Mouse (Mus musculus) gastrocnemius, postnatal 36 days (tissue): ENCODE results near the gene Fgl2. TPM values are rescaled to one million over a fixed set of nuclear protein-coding genes. Genes with fewer than 3 reads are reported as not detected.
"Not testable (repeated sequence)": the region's sequence is repeated elsewhere in the genome, so short reads cannot be mapped to it uniquely, and the experiment has no call there.

Experiments used
- DNase-seq, 2 experiments: peaks; one replicate each; pipeline ENCODE4 v3.0.0; 2022
- intact Hi-C: fragments of 180-260 bp; cut with DNase I; formaldehyde crosslinking; loops from one replicate; pipeline ENCODE4 v1.15.1; 2025
- long read RNA-seq, 2 experiments: library from polyadenylated mRNA; stranded (forward); transcript quantifications; one replicate each; pipeline ENCODE4 v2.0.0; 2021
- total RNA-seq, 2 experiments: library from RNA; stranded (reverse); gene quantifications; 2 replicates each; pipeline ENCODE4 v1.2.3; 2021

The Fgl2 gene
- 1 to 10 TPM; 4.5 to 9.9 TPM for total RNA-seq
- long read RNA-seq, experiment 1, transcript Fgl2-201 (2 exons, 3,788 nt): major isoform, 6 of 8 reads
- long read RNA-seq, experiment 1, partial matches to known transcripts: 0 of 8 reads
- long read RNA-seq, experiment 1, other reads (novel, unspliced or antisense): 2 of 8 reads
- long read RNA-seq, experiment 2, partial matches to known transcripts: 0 of 3 reads
- long read RNA-seq, experiment 2, other reads (novel, unspliced or antisense): 1 of 3 reads

- DNase-seq: peak; percentile 53 to 59
- intact Hi-C loops: loop anchor here (5.0 kb wide), 1 partner anchor 40 kb away; no protein-coding TSS in a partner anchor
Observed at GRCm38 (mm10) chr5:21372493-21373179, at the start of gene Fgl2. Gene Fgl2, plus strand, starts transcription at chr5:21372642.

- intact Hi-C loops: loop anchor here (5.0 kb wide), 1 partner anchor 59 kb away; no protein-coding TSS in a partner anchor
- DNase-seq: peak; percentile 29 to 43
Observed at GRCm38 (mm10) chr5:21326494-21326893, 45.9 kb upstream of the Fgl2 start.

- intact Hi-C loops: loop anchor here (5.0 kb wide), 1 partner anchor 61 kb away; no protein-coding TSS in a partner anchor
- DNase-seq: no peak
Observed at GRCm38 (mm10) chr5:21328560-21328959, 43.9 kb upstream of the Fgl2 start.

GRCm38 (mm10) chr5:21329672-21330665 lies 42.5 kb upstream of the Fgl2 start:
- no peak for DNase-seq
- intact Hi-C loops: loop anchor here (5.0 kb wide), 2 partner anchors 42 to 63 kb away; partner anchors contain the start of gene Fgl2

GRCm38 (mm10) chr5:21331656-21332055 lies 40.8 kb upstream of the Fgl2 start:
- intact Hi-C loops: loop anchor here (5.0 kb wide), 1 partner anchor 41 kb away; the partner anchor contains the start of gene Fgl2
- no peak for DNase-seq

GRCm38 (mm10) chr5:21332119-21332518 lies 40.3 kb upstream of the Fgl2 start:
- no peak for DNase-seq
- intact Hi-C loops: loop anchor here (5.0 kb wide), 1 partner anchor 40 kb away; the partner anchor contains the start of gene Fgl2

GRCm38 (mm10) chr5:21342265-21342664 lies 30.2 kb upstream of the Fgl2 start:
- intact Hi-C loops, DNase-seq: not testable (repeated sequence)

GRCm38 (mm10) chr5:21348366-21348765 lies 24.1 kb upstream of the Fgl2 start:
- DNase-seq: peak in 1 of 2 experiments; percentile 35
- intact Hi-C loops: no loop called here

- intact Hi-C loops: no loop called here
- no peak for DNase-seq
Observed at GRCm38 (mm10) chr5:21351678-21352077, 20.8 kb upstream of the Fgl2 start.

- no peak for DNase-seq
- intact Hi-C loops: no loop called here
Observed at GRCm38 (mm10) chr5:21358648-21359047, 13.8 kb upstream of the Fgl2 start.

- no peak for DNase-seq
- intact Hi-C loops: no loop called here
Observed at GRCm38 (mm10) chr5:21363343-21363742, 9.1 kb upstream of the Fgl2 start.

GRCm38 (mm10) chr5:21366338-21367053 lies 5.9 kb upstream of the Fgl2 start:
- DNase-seq: no peak
- intact Hi-C loops: no loop called here

- intact Hi-C loops: no loop called here
- no peak for DNase-seq
Observed at GRCm38 (mm10) chr5:21367514-21367913, 4.9 kb upstream of the Fgl2 start.

- DNase-seq: no peak
- intact Hi-C loops: loop anchor here (5.0 kb wide), 1 partner anchor 38 kb away; no protein-coding TSS in a partner anchor
Observed at GRCm38 (mm10) chr5:21370218-21370947, 2.1 kb upstream of the Fgl2 start.

- DNase-seq: no peak
- intact Hi-C loops: loop anchor here (5.0 kb wide), 1 partner anchor 40 kb away; no protein-coding TSS in a partner anchor
Observed at GRCm38 (mm10) chr5:21371920-21372319, 522 bp upstream of the Fgl2 start.

GRCm38 (mm10) chr5:21373180-21373518 lies 707 bp downstream of the Fgl2 start:
- no peak for DNase-seq
- intact Hi-C loops: loop anchor here (5.0 kb wide), 1 partner anchor 41 kb away; no protein-coding TSS in a partner anchor

GRCm38 (mm10) chr5:21376935-21377334 lies 4.5 kb downstream of the Fgl2 start:
- intact Hi-C loops: no loop called here
- DNase-seq: no peak

- no peak for DNase-seq
- intact Hi-C loops: no loop called here
Observed at GRCm38 (mm10) chr5:21378397-21378796, 6.0 kb downstream of the Fgl2 start.

GRCm38 (mm10) chr5:21381986-21382385 lies 9.5 kb downstream of the Fgl2 start:
- no peak for DNase-seq
- intact Hi-C loops: no loop called here
